Mouse (Mus musculus): ENCODE measurements around the gene Kifc3. TPM values are rescaled to one million over a fixed set of nuclear protein-coding genes. Genes with fewer than 3 reads are reported as not detected.
A peak's percentile ranks its signal among the peaks of the same experiment; 100 is the strongest.

Gene Kifc3
- 2.3 and 3.6 TPM in 2 replicates for polyA plus RNA-seq (2014; fragmentation: Nextera tagmentation; extraction: Ambion mirVana)

DNA sequence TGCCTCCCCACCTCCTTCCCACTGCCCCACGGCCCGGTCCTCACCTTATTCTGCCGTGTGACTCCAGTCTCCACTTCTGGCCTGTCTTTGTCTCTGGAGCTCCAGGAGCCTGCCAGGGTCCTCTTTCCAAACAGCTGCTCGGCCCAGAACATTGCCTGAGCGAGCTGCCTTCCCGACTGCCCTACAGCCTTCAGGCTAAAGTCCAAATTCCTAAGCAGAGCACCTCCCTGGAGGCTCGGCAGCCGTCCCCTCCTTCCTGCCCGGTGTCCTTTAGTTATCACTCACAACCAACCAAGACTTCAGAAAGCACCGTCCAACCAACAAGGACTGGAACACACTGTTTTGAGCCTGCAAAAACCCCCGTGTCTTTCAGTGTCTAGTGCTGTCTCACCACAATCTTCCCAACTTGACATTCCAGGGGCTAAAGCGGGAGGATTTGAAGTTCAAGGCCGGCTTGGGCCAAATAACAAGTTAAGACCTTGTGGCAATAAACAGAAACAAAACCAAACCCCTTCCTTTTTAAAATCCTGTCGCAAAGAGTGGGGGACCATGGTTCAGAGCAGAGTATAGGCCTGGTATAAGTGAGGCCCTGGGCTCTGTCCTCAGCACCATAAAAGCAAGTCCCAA lies at the start of gene Kifc3:
TSS of gene Kifc3 (minus strand) at position 164 of the 627 bp plus-strand sequence.
- Histone ChIP-seq H3K4me1 (ENCODE audit: control insufficient read depth, insufficient read depth, low read length) (no peaks in the 10 kb centered on the region), H3K27ac (ENCODE audit: low read depth, low read length) (no peak within 1 kb of the TSS), H3K4me3 (ENCODE audit: low read depth, low read length) (no peak within 1 kb of the TSS), H3K9ac (ENCODE audit: low read length) (no peak within 1 kb of the TSS), H3K36me3 (ENCODE audit: control insufficient read depth, insufficient read depth, low read length) (no peaks in the 10 kb centered on the region), H3K27me3 (ENCODE audit: control insufficient read depth, insufficient read depth, low read length) (no peaks in the 10 kb centered on the region), H3K4me2 (no peak within 1 kb of the TSS), H3K9me3 (ENCODE audit: control insufficient read depth, low read length) (no peaks in the 10 kb centered on the region)
- ATAC-seq (ENCODE audit: low FRiP score) (no peak), DNase-seq (ENCODE audit: low spot score, missing footprints) (peak; percentile 80)
- WGBS = 66% methylated on average over 14 of the region's 14 CpGs

- WGBS = 57% methylated on average over 9 of the region's 9 CpGs
- no peak overlapping the region for H3K4me2 ChIP-seq
- DNase-seq (ENCODE audit: low spot score, missing footprints) = no peak
These were observed 49.4 kb upstream of the Kifc3 start for GRCm38 (mm10) chr8:95252056-95252455.

DNA sequence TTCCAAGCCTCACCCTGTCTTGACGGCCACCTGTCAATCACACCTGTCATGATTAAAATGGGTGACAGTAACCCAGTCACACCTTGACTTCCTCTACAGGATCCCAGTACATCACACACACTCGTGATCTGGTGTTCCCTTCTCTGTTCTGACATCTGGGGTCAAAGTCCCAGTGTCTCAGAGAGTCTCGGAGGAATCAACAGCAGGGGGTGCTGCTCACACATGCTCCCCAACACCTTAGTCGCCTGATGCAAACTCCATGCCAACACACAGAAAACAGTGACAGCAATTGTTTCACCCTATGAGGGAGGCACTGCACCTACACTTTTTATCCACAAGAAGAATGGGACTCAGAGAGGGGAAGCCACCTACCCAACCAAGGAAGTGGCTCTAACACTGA lies 47.2 kb upstream of the Kifc3 start:
- Histone ChIP-seq H3K9ac (ENCODE audit: low read length) (no peak overlapping the region), H3K4me2 (no peak overlapping the region), H3K9me3 (ENCODE audit: control insufficient read depth, low read length) (no peaks in the 10 kb centered on the region), H3K36me3 (ENCODE audit: control insufficient read depth, insufficient read depth, low read length) (no peaks in the 10 kb centered on the region), H3K4me1 (ENCODE audit: control insufficient read depth, insufficient read depth, low read length) (no peaks in the 10 kb centered on the region), H3K4me3 (ENCODE audit: low read depth, low read length) (no peak overlapping the region), H3K27me3 (ENCODE audit: control insufficient read depth, insufficient read depth, low read length) (no peaks in the 10 kb centered on the region), H3K27ac (ENCODE audit: low read depth, low read length) (no peak overlapping the region)
- WGBS = 58% methylated on average over 4 of the region's 4 CpGs
- no peak for ATAC-seq (ENCODE audit: low FRiP score)
- peak; percentile 81 for DNase-seq (ENCODE audit: low spot score, missing footprints)

More at GRCm38 (mm10) chr8:95252056-95252455, 49.4 kb upstream of the Kifc3 start:
- H3K27ac ChIP-seq (ENCODE audit: low read depth, low read length) = no peak overlapping the region
- no peaks in the 10 kb centered on the region for H3K36me3 ChIP-seq (ENCODE audit: control insufficient read depth, insufficient read depth, low read length)
- H3K27me3 ChIP-seq (ENCODE audit: control insufficient read depth, insufficient read depth, low read length) = no peaks in the 10 kb centered on the region
- H3K9ac ChIP-seq (ENCODE audit: low read length) = no peak overlapping the region
- ATAC-seq (ENCODE audit: low FRiP score) = no peak
- no peaks in the 10 kb centered on the region for H3K4me1 ChIP-seq (ENCODE audit: control insufficient read depth, insufficient read depth, low read length)
- no peaks in the 10 kb centered on the region for H3K9me3 ChIP-seq (ENCODE audit: control insufficient read depth, low read length)
- no peak overlapping the region for H3K4me3 ChIP-seq (ENCODE audit: low read depth, low read length)

DNA sequence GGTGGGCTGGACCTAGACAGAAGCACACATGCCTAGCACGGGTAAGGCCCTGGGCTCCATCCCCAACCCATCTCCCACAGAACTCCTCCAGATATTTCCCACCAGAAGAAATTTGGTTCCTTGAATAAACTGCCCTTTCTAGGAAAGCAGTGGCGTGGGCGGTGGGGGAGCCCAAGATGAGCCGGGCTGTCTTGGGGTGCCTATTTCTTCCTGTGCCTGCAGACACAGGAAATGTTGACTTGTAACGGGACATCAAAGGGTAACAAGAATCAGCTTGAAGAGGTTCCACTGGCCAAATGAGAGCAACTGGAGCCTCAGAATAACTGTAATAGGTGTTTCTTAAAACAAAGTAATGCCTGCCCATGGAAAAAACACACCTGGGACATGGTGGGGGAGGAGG lies 44.7 kb upstream of the Kifc3 start:
- peak; percentile 28 for DNase-seq (ENCODE audit: low spot score, missing footprints)
- H3K9ac ChIP-seq (ENCODE audit: low read length) = no peak overlapping the region
- WGBS = 82% methylated on average over 5 of the region's 5 CpGs
- H3K9me3 ChIP-seq (ENCODE audit: control insufficient read depth, low read length) = no peaks in the 10 kb centered on the region
- no peak for ATAC-seq (ENCODE audit: low FRiP score)
- H3K36me3 ChIP-seq (ENCODE audit: control insufficient read depth, insufficient read depth, low read length) = no peaks in the 10 kb centered on the region
- no peak overlapping the region for H3K27ac ChIP-seq (ENCODE audit: low read depth, low read length)
- H3K4me3 ChIP-seq (ENCODE audit: low read depth, low read length) = no peak overlapping the region
- no peaks in the 10 kb centered on the region for H3K27me3 ChIP-seq (ENCODE audit: control insufficient read depth, insufficient read depth, low read length)
- 0 out of 2 replicates have a peak, but pooled peaks cover 2% of the 10 kb centered on the region for H3K4me1 ChIP-seq (ENCODE audit: control insufficient read depth, insufficient read depth, low read length)
- H3K4me2 ChIP-seq = no peak overlapping the region

DNA sequence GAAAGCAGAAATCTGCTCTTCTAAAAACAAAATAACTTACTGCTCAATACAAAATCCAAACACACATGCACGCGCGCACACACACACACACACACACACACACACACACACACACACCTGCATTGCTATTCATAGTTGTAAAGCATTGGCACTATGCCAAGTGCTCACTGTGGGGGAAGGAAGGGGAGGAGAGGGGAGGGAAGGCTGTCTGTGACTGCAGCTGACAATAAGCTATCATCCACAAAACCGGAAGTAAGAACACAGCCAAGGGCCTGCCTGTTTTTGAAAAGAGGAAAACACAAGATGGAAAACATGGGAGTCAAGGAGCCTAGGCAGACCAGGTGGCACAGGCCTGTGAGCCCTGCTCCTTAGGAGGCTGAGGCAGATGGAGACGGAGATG lies 42.6 kb upstream of the Kifc3 start:
- peak; percentile 33 for DNase-seq (ENCODE audit: low spot score, missing footprints)

DNA sequence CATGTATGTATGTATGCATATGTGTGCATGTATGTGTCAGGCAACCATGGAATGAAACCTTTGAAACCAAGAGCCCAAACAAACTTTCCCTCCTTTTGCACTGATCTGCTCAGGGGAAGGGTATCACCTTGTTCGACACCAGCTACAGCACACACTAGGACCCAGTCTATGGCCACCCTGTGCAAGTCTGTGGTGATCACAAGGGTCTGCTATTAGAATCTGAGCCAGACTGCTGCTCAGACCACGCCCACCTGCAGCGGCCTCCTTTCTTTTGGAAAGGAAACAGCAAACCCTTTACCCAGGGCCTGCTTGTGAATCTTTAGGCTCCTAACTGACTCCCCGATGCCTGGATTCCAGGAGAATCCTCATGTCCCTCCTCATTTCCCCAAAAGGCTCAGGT lies 41.2 kb upstream of the Kifc3 start:
- H3K4me1 ChIP-seq (ENCODE audit: control insufficient read depth, insufficient read depth, low read length) = 0 out of 2 replicates have a peak, but pooled peaks cover 2% of the 10 kb centered on the region
- no peak for ATAC-seq (ENCODE audit: low FRiP score)
- 78% methylated on average over 4 of the region's 4 CpGs for WGBS
- DNase-seq (ENCODE audit: low spot score, missing footprints) = peak; percentile 1
- H3K36me3 ChIP-seq (ENCODE audit: control insufficient read depth, insufficient read depth, low read length) = no peaks in the 10 kb centered on the region
- H3K9ac ChIP-seq (ENCODE audit: low read length) = no peak overlapping the region
- H3K4me3 ChIP-seq (ENCODE audit: low read depth, low read length) = no peak overlapping the region
- no peaks in the 10 kb centered on the region for H3K9me3 ChIP-seq (ENCODE audit: control insufficient read depth, low read length)
- no peak overlapping the region for H3K4me2 ChIP-seq
- peak overlapping the region; percentile 78 for H3K27ac ChIP-seq (ENCODE audit: low read depth, low read length)
- no peaks in the 10 kb centered on the region for H3K27me3 ChIP-seq (ENCODE audit: control insufficient read depth, insufficient read depth, low read length)

More for the DNA sequence above, 42.6 kb upstream of the Kifc3 start:
- Histone ChIP-seq H3K9me3 (ENCODE audit: control insufficient read depth, low read length) (no peaks in the 10 kb centered on the region), H3K9ac (ENCODE audit: low read length) (no peak overlapping the region), H3K4me3 (ENCODE audit: low read depth, low read length) (no peak overlapping the region), H3K36me3 (ENCODE audit: control insufficient read depth, insufficient read depth, low read length) (no peaks in the 10 kb centered on the region), H3K27ac (ENCODE audit: low read depth, low read length) (no peak overlapping the region), H3K4me1 (ENCODE audit: control insufficient read depth, insufficient read depth, low read length) (0 out of 2 replicates have a peak, but pooled peaks cover 2% of the 10 kb centered on the region), H3K27me3 (ENCODE audit: control insufficient read depth, insufficient read depth, low read length) (no peaks in the 10 kb centered on the region), H3K4me2 (no peak overlapping the region)
- ATAC-seq (ENCODE audit: low FRiP score) = no peak
- 85% methylated on average over 5 of the region's 5 CpGs for WGBS

DNA sequence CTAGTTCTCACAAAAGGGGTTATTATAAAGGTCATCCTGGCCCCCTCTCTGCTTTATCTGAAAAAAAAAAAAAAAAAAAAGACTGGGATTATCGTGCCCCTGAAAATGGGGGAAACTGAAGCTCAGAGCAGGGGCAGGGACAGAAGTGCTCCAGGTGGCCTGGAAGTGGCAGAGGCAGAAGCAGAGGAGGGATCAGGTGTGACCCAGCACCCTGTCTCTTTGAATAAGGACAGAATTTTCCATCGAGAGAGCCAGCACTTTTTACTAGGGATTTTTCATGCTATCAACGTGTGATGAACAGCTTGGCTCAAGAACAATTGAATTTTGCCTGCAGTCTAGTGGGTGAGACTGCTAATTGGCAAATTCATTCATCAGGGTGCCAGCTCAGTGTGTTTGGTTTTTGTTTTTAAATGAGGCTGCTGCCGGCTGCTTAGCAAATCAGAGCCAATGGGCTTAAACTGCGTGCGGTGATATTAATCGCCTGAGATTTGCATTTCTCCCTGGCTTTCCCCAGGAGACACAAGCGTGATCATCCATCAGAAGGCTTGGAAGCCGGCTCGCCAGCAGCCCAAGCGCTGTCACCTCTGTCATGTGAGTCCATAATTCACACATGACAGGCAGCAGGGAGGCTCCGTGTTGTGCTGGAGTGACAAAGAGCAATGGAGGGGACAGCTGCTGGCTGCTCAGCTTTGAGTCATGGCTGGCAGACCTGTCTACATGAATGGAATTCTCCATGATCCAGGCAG lies 40.4 kb upstream of the Kifc3 start:
- Histone ChIP-seq H3K9ac (ENCODE audit: low read length) (peak overlapping the region; percentile 27; the same call in 1 of the 2 replicates), H3K9me3 (ENCODE audit: control insufficient read depth, low read length) (no peaks in the 10 kb centered on the region), H3K4me1 (ENCODE audit: control insufficient read depth, insufficient read depth, low read length) (0 out of 2 replicates have a peak, but pooled peaks cover 2% of the 10 kb centered on the region), H3K4me3 (ENCODE audit: low read depth, low read length) (no peak overlapping the region), H3K27ac (ENCODE audit: low read depth, low read length) (peak overlapping the region; percentile 78), H3K27me3 (ENCODE audit: control insufficient read depth, insufficient read depth, low read length) (no peaks in the 10 kb centered on the region), H3K36me3 (ENCODE audit: control insufficient read depth, insufficient read depth, low read length) (no peaks in the 10 kb centered on the region), H3K4me2 (no peak overlapping the region)
- DNase-seq (ENCODE audit: low spot score, missing footprints) = peak; percentile 82
- peak; percentile 81 for ATAC-seq (ENCODE audit: low FRiP score)
- 64% methylated on average over 12 of the region's 12 CpGs for WGBS

GRCm38 (mm10) chr8:95242099-95242825 lies 39.6 kb upstream of the Kifc3 start:
- DNase-seq (ENCODE audit: low spot score, missing footprints) = peak; percentile 41
- H3K9ac ChIP-seq (ENCODE audit: low read length) = no peak overlapping the region
- peak overlapping the region; percentile 78 for H3K27ac ChIP-seq (ENCODE audit: low read depth, low read length)
- H3K4me2 ChIP-seq = no peak overlapping the region
- H3K4me1 ChIP-seq (ENCODE audit: control insufficient read depth, insufficient read depth, low read length) = 0 out of 2 replicates have a peak, but pooled peaks cover 2% of the 10 kb centered on the region
- ATAC-seq (ENCODE audit: low FRiP score) = no peak
- 89% methylated on average over 26 of the region's 26 CpGs for WGBS
- H3K27me3 ChIP-seq (ENCODE audit: control insufficient read depth, insufficient read depth, low read length) = no peaks in the 10 kb centered on the region
- no peaks in the 10 kb centered on the region for H3K9me3 ChIP-seq (ENCODE audit: control insufficient read depth, low read length)
- no peaks in the 10 kb centered on the region for H3K36me3 ChIP-seq (ENCODE audit: control insufficient read depth, insufficient read depth, low read length)
- H3K4me3 ChIP-seq (ENCODE audit: low read depth, low read length) = no peak overlapping the region

Measured in midbrain, embryonic 11.5 days (tissue).